Mouse (Mus musculus): ENCODE data around the gene Lpcat2.

GRCm38 (mm10) chr8:92872063-92872759 is 17.1 kb downstream of the Lpcat2 start:
- TF ChIP-seq POLR2A (IDR thresholded peaks at IDR 0.05; ENCODE audit: borderline replicate concordance, insufficient read depth, low read length): no peak
- TF ChIP-seq CTCF (IDR thresholded peaks at IDR 0.05; ENCODE audit: borderline replicate concordance, insufficient read depth, low read depth, low read length): no peak

Measured in cerebellum, adult 2 months (tissue).